Mouse (Mus musculus) cerebellum, adult 18-20 months (tissue): Measurements from ENCODE around the gene Gm11562.

Experiments used
- DNase-seq, 2 experiments: peaks; one replicate each; pipeline ENCODE4 v3.0.0; 2021

The Gm11562 gene

DNA sequence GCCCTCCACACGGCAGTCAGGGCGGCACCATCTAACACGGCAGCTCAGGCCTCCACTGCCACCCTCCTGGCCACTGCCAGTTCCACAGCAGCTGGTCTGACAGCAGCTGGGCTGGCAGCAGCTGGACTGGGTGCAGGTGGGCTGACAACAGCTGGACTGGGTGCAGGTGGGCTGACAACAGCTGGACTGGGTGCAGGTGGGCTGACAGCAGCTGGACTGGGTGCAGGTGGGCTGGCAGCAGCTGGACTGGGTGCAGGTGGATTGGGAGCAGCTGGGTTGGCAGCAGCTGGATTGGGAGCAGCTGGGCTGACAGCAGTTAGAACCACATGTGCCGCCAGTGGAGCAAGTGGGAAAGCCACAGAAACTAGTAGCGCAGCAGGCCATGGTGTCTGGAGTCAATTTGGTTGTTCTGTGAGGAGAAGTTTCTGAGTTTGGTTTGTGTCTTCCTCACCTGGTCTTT is 37.0 kb downstream of the Gm11562 start, which contains the start of gene Krtap1-4:
Gene Krtap1-4 (minus strand): TSS at position 410 of the 460 bp plus-strand sequence.
- no peak for DNase-seq

DNA sequence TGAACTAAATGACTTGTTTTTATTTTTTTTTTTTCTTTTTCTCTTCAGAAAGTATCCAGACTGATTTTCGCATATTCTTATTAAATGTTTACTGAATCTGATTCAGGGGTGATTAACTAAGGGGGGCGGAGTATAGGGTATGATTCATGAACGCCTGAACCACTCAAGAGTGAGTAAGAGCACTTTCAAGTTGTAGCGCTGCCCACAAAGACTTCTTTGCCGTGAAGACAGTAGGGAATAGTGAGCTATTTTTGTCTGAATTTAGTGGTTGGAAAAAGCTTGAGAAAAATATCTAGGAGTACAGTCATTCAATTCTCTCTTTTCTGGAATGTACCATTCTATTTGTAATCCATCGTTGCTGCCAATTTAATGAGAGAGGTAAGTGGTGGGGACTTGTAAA is 38.7 kb downstream of the Gm11562 start:
- no peak for DNase-seq

DNA sequence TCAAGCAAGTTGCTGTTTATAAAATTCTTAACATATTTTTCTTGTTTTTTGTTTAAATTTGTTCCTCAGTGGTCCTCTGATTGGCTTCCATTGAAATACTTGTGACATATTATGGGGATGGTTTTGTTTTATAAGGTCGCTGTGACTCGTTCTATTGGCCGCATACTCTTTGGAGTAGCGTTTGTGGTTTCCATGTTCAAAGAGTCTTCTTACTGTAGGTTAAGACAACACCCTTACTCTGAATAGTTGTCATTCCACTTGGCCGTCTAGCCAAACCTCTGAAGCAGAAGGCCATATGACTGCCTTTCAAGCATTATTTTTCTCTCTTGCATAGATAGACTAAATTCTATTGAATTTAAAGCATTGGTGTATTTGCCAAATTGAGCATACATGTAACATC is 39.2 kb downstream of the Gm11562 start:
- no peak for DNase-seq

DNA sequence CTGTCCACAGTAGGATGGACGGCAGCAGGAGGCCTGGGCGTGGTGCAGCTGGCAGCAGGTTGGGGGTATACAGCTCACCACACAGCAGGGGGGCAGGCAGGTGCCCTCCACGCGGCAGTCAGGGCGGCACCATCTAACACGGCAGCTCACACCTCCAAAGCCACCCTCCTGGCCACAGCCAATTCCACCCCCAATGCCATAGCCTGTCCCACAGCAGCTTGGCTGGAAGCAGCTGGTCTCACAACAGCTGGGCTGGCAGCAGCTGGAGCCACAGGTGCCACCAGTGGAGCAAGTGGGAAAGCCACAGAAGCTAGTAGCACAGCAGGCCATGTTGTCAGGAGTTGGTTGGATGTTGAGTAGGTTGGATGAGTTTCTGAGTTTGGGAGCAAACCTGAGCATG is 39.6 kb downstream of the Gm11562 start, which contains the start of gene Krtap1-5:
Gene Krtap1-5 (minus strand): TSS at position 381 of the 400 bp plus-strand sequence.
- DNase-seq, result no peak

DNA sequence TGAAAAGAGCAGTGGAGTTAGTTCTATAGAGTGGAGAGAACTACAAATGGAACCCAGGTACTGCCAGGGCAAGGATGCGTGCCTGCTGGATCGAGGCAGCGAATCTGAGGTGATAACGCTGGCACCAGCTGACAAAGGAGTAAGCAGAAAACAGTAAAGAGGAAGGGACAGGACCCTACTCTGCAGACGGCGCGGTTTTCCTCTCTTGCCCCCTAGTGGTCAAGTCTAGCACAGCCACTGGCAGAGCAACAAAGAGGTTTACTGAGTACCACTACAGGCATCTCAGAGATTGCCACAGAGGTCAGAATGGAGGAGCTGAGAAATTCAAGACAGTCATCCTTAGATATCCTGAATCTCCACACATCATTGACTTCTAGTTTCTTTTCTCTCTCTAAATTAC is 46.1 kb downstream of the Gm11562 start:
- peak; percentile 54 to 55 for DNase-seq

DNA sequence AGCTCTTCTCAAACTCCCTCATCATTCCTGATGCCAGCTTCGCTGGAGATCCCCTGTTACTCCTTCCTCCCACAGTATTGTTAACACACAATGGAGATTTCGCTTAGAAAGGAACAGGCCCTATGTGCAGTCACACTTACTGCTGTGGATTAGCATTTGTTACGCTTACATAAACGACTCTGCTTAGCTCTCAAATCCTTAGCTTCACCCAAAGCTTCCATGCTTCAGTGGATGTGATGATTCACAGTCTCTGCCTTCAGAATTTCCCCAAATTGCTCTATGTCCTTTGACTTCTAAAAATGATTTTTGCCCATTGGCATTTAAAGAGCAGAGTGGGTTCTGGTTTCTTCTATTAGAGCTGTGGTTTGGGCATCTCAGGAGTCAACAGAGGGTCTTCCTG is 47.1 kb downstream of the Gm11562 start:
- DNase-seq, result no peak
